Mouse (Mus musculus) testis, adult 2 months (tissue): Measurements from ENCODE around the gene Kcna1. TPM values are rescaled to one million over a fixed set of nuclear protein-coding genes. Genes with fewer than 3 reads are reported as not detected.
A peak's percentile ranks its signal among the peaks of the same experiment; 100 is the strongest.

ENCODE experiments used
- H3K27ac ChIP-seq: fragments of 200-500 bp; 2 replicates; pipeline ENCODE4 v1.5.1; 2012; ENCODE audit warnings: low read depth, low read length; ENCODE audit not compliant: control insufficient read depth, insufficient read depth
- H3K27me3 ChIP-seq: fragments of 200-500 bp; 2 replicates; pipeline ENCODE4 v1.6.1; 2012; ENCODE audit warnings: mild to moderate bottlenecking, low read length, moderate library complexity; ENCODE audit not compliant: control insufficient read depth, insufficient read depth
- H3K36me3 ChIP-seq: fragments of 200-500 bp; 2 replicates; pipeline ENCODE4 v1.6.1; 2012; ENCODE audit warnings: mild to moderate bottlenecking, low read length; ENCODE audit not compliant: control insufficient read depth, insufficient read depth
- H3K4me1 ChIP-seq: fragments of 200-500 bp; 2 replicates; pipeline ENCODE4 v1.6.1; 2012; ENCODE audit warnings: low read length; ENCODE audit not compliant: control insufficient read depth, insufficient read depth
- H3K4me3 ChIP-seq: fragments of 200-500 bp; 2 replicates; pipeline ENCODE4 v1.5.1; 2012; ENCODE audit warnings: low read depth, mild to moderate bottlenecking, low read length, moderate library complexity, mixed read lengths; ENCODE audit not compliant: control insufficient read depth
- CTCF ChIP-seq: fragments of 200-500 bp; IDR thresholded peaks from 2 replicates; pipeline ENCODE4 v1.5.1; 2012; ENCODE audit warnings: low read depth, mild to moderate bottlenecking, inconsistent platforms, low read length, moderate library complexity; ENCODE audit not compliant: control insufficient read depth, insufficient read depth, insufficient replicate concordance
- POLR2A ChIP-seq: fragments of 200-500 bp; IDR thresholded peaks from 2 replicates; pipeline ENCODE4 v1.6.1; 2012; ENCODE audit warnings: low read depth, mild to moderate bottlenecking, inconsistent platforms, low read length, moderate library complexity; ENCODE audit not compliant: control insufficient read depth
- polyA plus RNA-seq: library from polyadenylated mRNA; depleted of rRNA; stranded (reverse); fragments of >200 nt; gene quantifications from 2 replicates; pipeline ENCODE4 v1.2.3, GENCODE M21; 2012

Kcna1 gene
- polyA plus RNA-seq, 1 experiment: 0.19 TPM

- Histone ChIP-seq H3K27me3 (no peaks in the 10 kb centered on the region), H3K4me1 (no peaks in the 10 kb centered on the region), H3K36me3 (no peaks in the 10 kb centered on the region), H3K27ac (no peak overlapping the region), H3K4me3 (no peak overlapping the region)
- TF ChIP-seq CTCF (no peak), POLR2A (no peak)
These were observed 27.7 kb downstream of the Kcna1 start for GRCm38 (mm10) chr6:126618455-126618854.

DNA sequence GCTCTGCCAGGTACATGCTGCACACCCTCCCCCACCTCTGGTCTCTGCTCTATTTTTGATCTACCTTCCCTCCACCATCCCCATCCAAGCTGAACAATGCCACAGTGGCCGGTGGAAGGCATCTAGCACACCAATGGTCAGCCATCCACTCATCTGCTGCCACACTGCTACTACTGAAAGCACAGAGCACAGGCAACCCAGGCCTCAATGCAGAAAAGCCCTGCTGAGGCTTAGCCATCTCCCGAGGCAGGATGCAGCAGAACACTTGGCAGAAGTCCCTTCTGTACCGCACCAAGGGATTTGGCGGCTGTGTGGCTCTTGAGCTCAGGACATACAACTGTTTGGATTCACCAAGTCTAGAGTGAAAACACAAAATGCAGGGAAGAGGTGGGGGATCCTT, 35.4 kb downstream of the Kcna1 start:
- Histone ChIP-seq H3K27me3 (no peaks in the 10 kb centered on the region), H3K4me3 (no peak overlapping the region)
- no peak for TF ChIP-seq CTCF
- no peak for TF ChIP-seq POLR2A

GRCm38 (mm10) chr6:126609193-126609947, 36.8 kb downstream of the Kcna1 start:
- TF ChIP-seq CTCF (no peak), POLR2A (no peak)
- H3K4me3 ChIP-seq: no peak overlapping the region
- H3K4me1 ChIP-seq: no peaks in the 10 kb centered on the region
- H3K27me3 ChIP-seq: no peaks in the 10 kb centered on the region
- H3K27ac ChIP-seq: no peak overlapping the region
- H3K36me3 ChIP-seq: no peaks in the 10 kb centered on the region

More for the DNA sequence above, 35.4 kb downstream of the Kcna1 start:
- Histone ChIP-seq H3K27ac (no peak overlapping the region), H3K36me3 (no peaks in the 10 kb centered on the region), H3K4me1 (no peaks in the 10 kb centered on the region)

DNA sequence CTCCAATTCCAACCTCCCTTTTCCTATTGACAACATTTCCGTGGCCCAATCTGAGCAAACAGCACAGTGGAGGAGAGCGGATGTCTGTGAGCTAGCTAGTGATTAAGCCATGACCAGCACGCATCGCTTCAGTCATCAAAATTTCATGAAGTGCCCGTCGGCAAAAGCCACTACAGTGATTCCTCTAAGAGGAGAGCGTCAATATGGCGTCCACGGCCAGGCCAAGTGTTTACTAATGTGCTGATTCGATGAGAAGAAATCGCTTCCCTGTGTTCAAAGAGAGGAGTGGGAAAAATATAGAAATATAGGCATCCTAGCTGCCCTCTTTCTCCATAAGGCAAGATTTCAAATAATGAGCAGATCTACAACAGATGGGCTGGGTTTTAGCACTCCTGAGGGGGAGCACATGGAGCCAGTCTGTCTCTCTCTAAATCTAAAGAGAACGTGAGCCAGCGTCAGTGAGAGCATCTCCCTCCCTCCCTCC, 44.3 kb downstream of the Kcna1 start:
- Histone ChIP-seq H3K27me3 (no peaks in the 10 kb centered on the region), H3K4me3 (no peak overlapping the region), H3K36me3 (no peaks in the 10 kb centered on the region), H3K4me1 (peaks cover 4% of the 10 kb centered on the region), H3K27ac (no peak overlapping the region)
- TF ChIP-seq CTCF: no peak
- no peak for TF ChIP-seq POLR2A

- Histone ChIP-seq H3K27ac (no peak overlapping the region), H3K4me3 (peak overlapping the region; percentile 23), H3K27me3 (no peaks in the 10 kb centered on the region), H3K4me1 (peaks cover 4% of the 10 kb centered on the region), H3K36me3 (no peaks in the 10 kb centered on the region)
- TF ChIP-seq POLR2A: no peak; the same call in 1 of the 2 replicates
- TF ChIP-seq CTCF: peak; percentile 50; the same call in 1 of the 2 replicates
These were observed 46.8 kb downstream of the Kcna1 start for GRCm38 (mm10) chr6:126599201-126599995.

DNA sequence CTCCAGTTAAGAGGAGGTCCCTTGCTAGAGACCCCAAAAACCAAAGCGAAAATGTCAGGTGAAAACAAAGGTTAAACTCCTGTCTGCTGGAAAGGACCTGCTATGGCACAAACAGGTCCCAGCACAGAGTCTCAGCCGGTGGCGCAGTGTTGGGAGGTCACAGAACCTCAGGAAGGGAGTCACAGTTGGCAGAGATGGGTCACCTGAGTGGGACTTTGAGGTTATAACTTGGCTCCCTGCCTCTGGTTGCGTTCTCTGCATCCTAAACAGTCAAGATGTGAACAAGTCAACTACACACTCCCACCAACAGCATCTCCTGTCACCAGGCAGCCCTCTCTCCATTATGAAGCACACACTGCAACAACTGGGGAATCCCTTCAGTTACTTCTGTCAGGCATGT, 48.4 kb downstream of the Kcna1 start:
- no peak for TF ChIP-seq POLR2A
- no peak for TF ChIP-seq CTCF
- Histone ChIP-seq H3K36me3 (no peaks in the 10 kb centered on the region), H3K4me1 (peaks cover 4% of the 10 kb centered on the region), H3K27ac (no peak overlapping the region), H3K4me3 (peak overlapping the region; percentile 23), H3K27me3 (no peaks in the 10 kb centered on the region)

DNA sequence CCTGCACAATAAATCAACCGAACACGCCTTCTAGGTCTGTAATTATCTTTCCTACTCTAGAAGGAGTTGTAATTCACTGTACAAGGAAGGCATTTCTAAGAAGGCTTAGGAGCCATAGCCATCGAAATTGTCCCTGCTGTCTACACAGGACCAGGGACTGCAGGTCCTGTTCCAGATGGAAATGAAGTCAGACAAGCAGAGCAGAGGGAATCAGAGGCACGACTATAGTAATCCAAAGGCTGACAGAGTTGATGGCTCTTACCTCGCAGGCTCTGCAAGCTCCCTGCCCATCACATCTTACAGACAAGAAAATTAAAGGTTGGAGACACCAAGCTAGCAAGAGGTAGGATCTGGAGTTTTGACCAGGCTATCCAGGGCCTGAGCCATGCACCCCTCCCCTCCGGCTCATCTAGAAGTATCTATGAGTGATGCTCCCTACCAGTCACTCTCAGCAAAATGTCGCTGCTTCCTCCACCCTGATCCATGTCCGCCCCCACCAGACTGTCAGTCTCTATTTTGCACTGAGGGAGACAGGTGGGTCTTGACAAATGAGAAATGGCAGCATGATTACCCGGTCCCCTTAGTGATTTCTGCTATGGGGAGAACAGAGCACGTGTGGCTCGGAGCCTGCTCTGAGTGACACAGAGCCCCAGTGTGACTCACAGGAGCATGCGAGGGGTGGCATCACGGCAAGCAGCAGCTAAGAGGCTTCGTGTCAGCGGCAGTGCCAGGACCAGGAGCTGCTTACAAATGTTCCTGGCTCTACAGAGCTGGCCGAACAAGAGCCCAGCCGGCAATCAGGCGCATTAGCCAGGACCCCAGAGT, 50.2 kb downstream of the Kcna1 start:
- TF ChIP-seq CTCF (no peak), POLR2A (no peak)
- H3K4me1 ChIP-seq: peaks cover 4% of the 10 kb centered on the region
- no peaks in the 10 kb centered on the region for H3K36me3 ChIP-seq
- H3K4me3 ChIP-seq: no peak overlapping the region
- H3K27me3 ChIP-seq: no peaks in the 10 kb centered on the region
- no peak overlapping the region for H3K27ac ChIP-seq
